Mouse (Mus musculus): ENCODE measurements around the gene Nfkbid. TPM values are rescaled to one million over a fixed set of nuclear protein-coding genes. Genes with fewer than 3 reads are reported as not detected.

Nfkbid gene
- total RNA-seq, 4 experiments from 2014 or later, result 0.40 TPM; not detected in 3

- no peak for DNase-seq (ENCODE audit: low spot score in 2 of 2)
Measured at GRCm38 (mm10) chr7:30429327-30429726, 7.8 kb downstream of the Nfkbid start.

GRCm38 (mm10) chr7:30430191-30430590 is 8.7 kb downstream of the Nfkbid start:
- no peak for DNase-seq (ENCODE audit: low spot score in 2 of 2)

DNA sequence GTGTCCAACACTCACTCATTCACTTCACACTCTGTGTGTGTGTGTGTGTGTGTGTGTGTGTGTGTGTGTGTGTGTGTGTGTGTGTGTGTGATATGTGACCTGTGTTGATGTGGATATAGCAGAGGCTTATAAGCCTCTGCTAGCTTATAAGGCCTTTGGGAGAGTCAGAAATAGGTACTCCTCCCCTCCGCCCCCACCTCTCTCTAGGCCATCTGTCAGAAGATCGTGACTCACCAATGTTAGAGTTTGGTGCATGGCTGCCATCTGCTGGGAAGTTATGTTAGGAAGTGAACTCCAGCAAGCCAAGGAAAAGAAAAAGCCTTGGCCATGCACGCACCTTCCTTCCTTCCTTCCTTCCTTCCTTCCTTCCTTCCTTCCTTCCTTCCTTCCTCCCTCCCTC is 10.3 kb downstream of the Nfkbid start:
- peak; percentile 32 to 33 for DNase-seq (ENCODE audit: low spot score in 2 of 2)

GRCm38 (mm10) chr7:30434238-30434637 is 12.7 kb downstream of the Nfkbid start:
- no peak for DNase-seq (ENCODE audit: low spot score in 2 of 2)

DNA sequence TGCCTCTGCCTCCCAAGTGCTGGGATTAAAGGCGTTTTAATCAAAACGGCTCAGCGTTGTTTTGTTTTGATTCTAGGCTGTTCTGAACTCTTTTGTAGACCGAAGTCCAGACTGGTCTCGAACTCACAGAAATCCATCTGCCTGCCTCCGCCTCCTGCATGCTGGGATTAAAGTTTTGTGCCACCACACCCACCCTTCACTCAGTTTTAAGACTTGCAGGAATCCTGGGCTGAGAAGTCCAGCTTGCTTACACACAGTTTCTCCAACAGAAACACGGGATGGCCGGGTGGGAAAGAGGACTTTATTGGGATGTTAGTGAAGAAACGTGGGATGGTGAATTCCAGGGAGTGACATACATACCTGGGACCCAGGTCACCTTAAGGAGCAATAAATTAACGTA is 13.2 kb downstream of the Nfkbid start:
- no peak for DNase-seq (ENCODE audit: low spot score in 2 of 2)

DNA sequence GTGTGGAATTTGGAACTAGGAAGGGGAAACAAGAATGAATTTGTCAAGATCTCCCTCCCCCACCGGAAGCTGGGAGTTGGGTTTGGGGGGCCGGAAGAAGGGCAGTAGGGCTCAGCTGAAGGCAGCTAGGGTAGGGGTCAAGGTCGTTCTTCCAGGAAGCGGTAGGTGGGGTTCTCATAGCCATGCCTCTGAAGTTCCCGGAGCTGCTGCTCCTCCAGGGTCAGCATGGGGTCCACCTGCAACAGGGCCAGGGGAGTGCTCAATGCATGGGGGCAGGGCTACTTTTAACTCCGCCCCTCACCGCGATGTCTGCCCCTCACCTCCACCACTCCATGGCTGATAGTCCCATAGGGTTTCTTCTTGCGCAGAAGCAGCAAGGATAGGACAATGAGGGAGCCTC is 13.6 kb downstream of the Nfkbid start:
- DNase-seq (ENCODE audit: low spot score in 2 of 2), result no peak

DNA sequence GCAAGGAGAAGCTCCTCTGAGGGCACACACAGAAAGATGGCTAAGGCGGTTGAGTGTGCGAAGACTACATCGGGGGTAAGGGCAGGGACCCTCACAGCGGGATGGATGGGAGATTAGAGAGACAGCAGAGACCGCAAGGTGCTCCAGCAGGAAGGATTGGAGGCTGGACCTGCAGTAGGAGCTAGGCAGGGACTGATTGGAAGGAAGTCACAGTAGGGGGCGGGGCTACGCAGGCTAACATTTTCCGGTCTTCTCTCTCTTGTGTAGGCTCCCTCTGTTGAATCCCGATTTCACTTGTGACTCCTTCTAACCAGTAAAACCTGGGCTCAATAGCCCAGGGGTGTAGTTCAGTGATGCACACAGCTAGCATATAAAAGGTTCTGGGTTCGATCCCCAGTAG is 15.3 kb downstream of the Nfkbid start:
- no peak for DNase-seq (ENCODE audit: low spot score in 2 of 2)

DNA sequence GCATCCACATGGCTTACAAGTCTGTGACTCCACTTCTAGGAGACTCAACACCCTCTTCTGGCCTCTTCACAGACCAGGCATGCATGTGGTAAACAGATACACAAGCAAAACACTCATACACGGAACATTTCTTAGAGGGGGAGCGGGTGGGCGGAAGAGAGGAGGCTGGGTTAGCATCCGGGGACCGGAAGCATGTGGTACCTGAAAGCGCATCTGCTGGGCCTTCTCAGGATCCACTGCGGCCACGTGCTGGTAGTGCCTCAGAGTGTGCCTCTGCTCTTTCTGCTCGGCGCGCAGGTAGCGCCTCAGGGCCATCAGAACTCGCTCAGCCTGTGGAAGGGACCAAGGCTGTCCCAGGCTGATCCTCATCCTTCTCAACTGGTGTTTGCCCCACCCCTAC is 18.2 kb downstream of the Nfkbid start:
- no peak for DNase-seq (ENCODE audit: low spot score in 2 of 2)

- DNase-seq (ENCODE audit: low spot score in 2 of 2), result no peak
Measured at GRCm38 (mm10) chr7:30440697-30441096, 19.2 kb downstream of the Nfkbid start.

DNA sequence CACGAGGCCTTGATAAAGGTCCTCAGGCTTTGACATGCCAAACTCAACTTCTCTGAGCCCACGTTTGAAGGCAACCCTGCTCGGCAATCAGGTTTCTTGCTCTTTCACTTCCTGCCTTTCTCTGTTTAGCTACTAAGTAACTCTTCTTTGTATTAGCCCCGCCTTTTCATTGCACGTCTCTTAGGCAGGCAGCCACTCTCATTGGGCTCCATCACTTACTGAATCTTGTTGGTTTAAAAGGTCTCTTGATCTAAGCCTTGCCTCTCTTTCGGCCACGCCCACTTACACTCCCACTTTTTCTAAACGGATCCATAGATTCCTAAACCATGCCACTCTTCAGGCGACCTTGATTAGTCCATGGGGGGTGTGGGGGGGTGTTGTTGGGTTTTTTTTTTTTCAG is 22.2 kb downstream of the Nfkbid start:
- no peak for DNase-seq (ENCODE audit: low spot score in 2 of 2)

DNA sequence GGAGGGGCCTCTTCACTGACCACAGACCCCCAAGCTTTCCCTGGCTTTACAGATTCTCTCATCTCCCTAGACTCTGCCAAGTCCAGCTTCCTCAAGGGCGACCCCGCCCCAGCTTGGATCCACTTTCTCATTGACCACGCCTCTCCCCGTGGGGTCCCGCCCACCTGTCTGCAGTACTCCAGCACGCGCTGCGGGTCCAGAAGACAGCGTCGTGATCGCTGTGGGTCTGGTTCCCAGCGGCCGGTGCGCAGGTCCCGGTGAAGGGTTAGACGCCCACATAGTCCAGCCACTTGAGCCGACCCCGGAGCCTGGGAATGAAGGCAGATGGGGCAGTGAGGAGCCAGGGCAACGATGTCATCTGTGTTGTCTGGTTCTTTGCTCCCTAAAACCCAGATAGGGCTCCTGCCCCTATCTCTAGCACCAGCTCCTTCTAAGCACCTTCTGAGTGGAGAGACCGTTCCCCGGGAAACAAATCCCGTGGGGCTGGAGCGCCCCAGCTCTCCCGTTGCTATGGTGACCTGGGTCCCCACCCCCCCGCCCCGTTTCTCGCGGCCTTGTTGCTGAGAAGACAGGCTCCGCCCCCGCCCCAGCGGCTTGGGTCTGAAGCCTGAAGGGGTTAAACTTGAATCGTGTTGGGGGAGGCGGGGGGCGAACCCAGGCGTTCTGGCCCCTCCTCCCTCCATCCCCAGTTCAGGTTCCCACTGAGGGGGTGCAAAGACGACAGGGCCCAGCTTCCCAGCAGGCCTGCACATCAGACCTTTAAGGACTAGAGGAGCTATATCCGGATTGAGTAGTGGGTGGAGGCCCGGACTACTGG is 22.8 kb downstream of the Nfkbid start:
- DNase-seq (ENCODE audit: low spot score in 2 of 2), result no peak

- no peak for DNase-seq (ENCODE audit: low spot score in 2 of 2)
Measured at GRCm38 (mm10) chr7:30444971-30445751, 23.6 kb downstream of the Nfkbid start, which contains the start of gene Aplp1. Gene Aplp1, minus strand, starts transcription at chr7:30445535.

DNA sequence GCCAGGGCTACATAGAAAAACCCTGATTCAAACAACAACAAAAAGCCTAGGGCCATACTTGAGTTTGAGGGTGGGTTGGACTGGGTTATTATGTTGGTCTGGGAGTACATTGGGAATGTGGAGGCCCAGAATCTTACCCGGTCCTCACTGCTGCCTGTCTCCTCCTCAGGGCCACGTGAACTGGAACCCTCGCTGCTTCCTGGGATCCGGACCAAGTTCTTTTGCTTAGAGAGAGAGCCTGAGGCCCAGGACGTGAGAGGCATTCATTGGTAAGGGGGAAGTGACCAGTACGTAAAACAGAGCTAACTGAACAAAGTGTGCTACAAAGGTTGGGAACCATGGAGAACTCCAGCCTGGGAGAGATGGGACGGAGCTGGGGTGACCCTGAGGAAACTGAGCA is 28.7 kb downstream of the Nfkbid start:
- no peak for DNase-seq (ENCODE audit: low spot score in 2 of 2)

DNA sequence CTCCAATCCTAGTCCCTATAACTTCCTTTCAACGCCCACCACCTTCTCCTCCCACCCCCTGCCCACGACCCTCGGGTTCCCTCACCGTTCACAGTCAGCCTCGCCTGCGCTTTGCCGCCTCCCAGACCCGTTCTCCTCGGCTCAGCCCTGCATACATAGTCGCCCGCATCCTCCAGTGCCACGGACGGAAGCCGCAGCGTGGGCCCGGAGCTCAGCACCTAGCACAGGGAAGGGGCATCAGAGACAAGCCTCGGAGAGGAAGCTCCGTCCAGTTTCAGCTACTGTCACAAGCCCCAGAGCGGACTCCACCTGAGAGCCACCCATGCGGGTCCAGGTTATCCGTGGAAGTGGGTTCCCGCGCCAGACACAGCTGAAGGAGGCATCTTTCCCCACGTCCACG is 31.8 kb downstream of the Nfkbid start:
- DNase-seq (ENCODE audit: low spot score in 2 of 2), result no peak

- no peak for DNase-seq (ENCODE audit: low spot score in 2 of 2)
Measured at GRCm38 (mm10) chr7:30453766-30454165, 32.2 kb downstream of the Nfkbid start.

- DNase-seq (ENCODE audit: low spot score in 2 of 2), result no peak
Measured at GRCm38 (mm10) chr7:30454259-30454658, 32.7 kb downstream of the Nfkbid start.

- DNase-seq (ENCODE audit: low spot score in 2 of 2), result no peak
Measured at GRCm38 (mm10) chr7:30456487-30456886, 35.0 kb downstream of the Nfkbid start.

GRCm38 (mm10) chr7:30456911-30457628 is 35.5 kb downstream of the Nfkbid start:
- DNase-seq (ENCODE audit: low spot score in 2 of 2), result no peak

- DNase-seq (ENCODE audit: low spot score in 2 of 2), result no peak
Measured at GRCm38 (mm10) chr7:30457629-30458330, 36.2 kb downstream of the Nfkbid start, which contains the start of the genes Kirrel2 and Nphs1. Gene Kirrel2, minus strand, starts transcription at chr7:30457690. Gene Nphs1, plus strand, starts transcription at chr7:30458315.

- DNase-seq (ENCODE audit: low spot score in 2 of 2), result no peak
Measured at GRCm38 (mm10) chr7:30459484-30459883, 38.0 kb downstream of the Nfkbid start.

GRCm38 (mm10) chr7:30463568-30463967 is 42.0 kb downstream of the Nfkbid start:
- no peak for DNase-seq (ENCODE audit: low spot score in 2 of 2)
